Mouse (Mus musculus) spleen, postnatal 36 days (tissue): ENCODE measurements around the gene Mut.
A peak's percentile ranks its signal among the peaks of the same experiment; 100 is the strongest.

Experiments used
- DNase-seq, 2 experiments: peaks; one replicate each; pipeline ENCODE4 v3.0.0; 2022; ENCODE audit warnings: low spot score in 2 of 2, mixed read lengths in 1 of 2

Gene Mut

GRCm38 (mm10) chr17:40934420-40935231, at the start of gene Mut, which contains the start of gene Cenpq:
Mut (plus strand) TSS chr17:40934685.
Cenpq (minus strand) TSS chr17:40935047.
- DNase-seq, result peak; percentile 93 to 95

DNA sequence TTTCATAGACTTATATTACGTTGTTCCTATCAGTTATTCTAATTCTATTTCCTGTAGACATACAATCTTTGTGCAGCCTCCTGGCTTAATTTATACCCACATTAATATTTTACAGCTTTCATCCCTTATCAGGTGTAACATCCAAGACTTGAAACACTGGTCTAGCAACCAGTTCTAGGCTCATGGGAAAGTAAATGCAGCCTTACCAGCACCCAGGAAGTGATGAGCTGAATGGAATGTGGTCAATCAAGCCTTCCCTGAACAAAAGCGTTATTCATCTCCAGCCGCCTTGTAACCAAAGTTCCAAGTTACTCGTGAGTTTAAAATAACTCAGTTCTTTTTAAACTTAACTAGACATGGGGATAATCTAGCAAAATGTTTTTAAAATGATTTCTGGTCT, 49.3 kb upstream of the Mut start:
- no peak for DNase-seq

DNA sequence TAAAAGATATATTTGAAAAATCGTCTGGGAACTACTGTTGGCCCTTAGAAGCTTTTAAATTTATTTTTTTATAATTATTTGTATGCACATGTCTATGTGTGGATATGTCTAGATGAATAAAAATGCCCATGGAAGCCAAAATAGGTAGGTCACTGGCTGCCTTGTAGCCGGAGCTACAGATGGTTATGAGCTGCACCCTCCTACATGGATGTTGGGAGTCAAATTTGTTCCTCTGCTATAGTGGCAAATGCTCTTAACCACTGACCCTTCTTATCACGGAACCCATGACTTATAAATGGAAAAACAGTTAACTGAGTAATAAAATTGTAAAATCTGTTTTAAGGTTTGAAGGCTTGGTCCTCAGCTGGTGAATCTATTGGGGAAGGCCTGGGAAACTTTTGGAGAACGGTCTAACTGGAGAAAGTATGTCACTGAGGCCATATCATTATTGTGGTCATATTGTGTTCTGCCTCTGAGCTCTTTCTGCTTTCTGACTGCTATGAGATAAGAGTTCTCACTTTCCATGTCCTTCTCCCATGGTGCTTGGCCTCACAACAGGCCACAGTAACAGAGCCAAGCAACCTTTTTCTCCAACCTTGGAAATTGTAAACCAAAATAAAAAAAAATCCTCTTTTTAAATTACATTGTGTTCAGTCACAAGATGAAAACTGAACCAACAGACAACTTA, 46.5 kb upstream of the Mut start:
- DNase-seq, result no peak

DNA sequence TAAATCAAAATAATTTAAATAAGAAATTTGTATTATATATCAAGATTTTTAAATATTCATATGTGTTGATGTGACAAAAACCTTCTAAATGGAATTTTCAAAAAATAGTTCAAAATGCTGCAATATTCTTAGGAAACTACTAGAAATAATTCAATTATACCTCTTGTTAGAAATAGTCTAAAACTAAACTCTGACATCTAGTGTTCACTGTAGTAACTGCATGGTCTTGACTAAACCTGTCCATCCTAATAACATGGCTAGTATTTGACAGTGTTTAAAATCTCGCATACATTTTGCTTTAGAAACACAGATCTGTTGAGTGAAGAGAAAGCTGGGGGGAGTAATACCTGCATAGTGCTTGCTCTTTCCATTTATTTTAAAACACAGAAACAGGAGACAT, 37.6 kb upstream of the Mut start:
- no peak for DNase-seq

GRCm38 (mm10) chr17:40899783-40900363, 34.6 kb upstream of the Mut start:
- DNase-seq, result no peak

GRCm38 (mm10) chr17:40903345-40903744, 31.1 kb upstream of the Mut start:
- DNase-seq, result no peak

GRCm38 (mm10) chr17:40904056-40904597, 30.4 kb upstream of the Mut start:
- DNase-seq, result no peak

- DNase-seq, result no peak
Measured at GRCm38 (mm10) chr17:40904721-40905154, 29.7 kb upstream of the Mut start.

GRCm38 (mm10) chr17:40914250-40914649, 20.2 kb upstream of the Mut start, which contains the start of gene Glyatl3:
Glyatl3 (minus strand) TSS chr17:40914350.
- DNase-seq, result no peak

DNA sequence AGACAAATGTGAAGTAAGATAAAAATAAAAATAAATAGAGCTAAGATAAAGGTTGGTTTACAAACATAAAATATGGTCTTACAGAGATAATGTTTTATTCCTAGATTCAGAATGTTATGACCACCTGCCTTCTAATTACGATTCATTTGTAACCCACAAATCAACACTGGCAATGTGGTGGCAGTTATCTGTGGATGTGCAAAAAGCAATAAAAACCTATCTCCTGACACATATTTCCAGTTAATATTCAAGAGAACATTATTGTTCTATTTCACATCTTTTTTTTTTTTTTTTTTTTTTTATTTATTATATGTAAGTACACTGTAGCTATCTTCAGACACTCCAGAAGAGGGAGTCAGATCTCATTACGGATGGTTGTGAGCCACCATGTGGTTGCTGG, 19.0 kb upstream of the Mut start:
- no peak for DNase-seq

DNA sequence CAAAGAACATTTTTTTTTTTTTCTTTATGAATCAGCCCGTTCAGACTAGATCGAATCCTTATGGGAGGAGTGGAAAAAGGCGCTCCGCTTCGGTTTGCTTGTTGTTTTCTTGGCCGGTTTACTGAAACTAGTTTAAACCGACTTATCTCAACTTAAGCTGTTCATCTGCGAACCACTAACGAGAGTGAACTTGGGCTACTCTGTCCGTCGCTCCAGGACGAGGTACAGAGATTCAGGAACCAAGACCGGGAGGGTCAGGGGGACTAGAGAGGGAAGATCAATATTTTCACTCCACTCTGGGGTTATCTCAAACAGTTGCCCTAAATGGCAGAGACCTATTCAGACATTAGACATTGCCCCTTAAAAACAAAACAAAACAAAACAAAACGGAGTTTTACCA, 500 bp upstream of the Mut start:
- no peak for DNase-seq

GRCm38 (mm10) chr17:40948518-40948917, 14.0 kb downstream of the Mut start:
- DNase-seq, result no peak

DNA sequence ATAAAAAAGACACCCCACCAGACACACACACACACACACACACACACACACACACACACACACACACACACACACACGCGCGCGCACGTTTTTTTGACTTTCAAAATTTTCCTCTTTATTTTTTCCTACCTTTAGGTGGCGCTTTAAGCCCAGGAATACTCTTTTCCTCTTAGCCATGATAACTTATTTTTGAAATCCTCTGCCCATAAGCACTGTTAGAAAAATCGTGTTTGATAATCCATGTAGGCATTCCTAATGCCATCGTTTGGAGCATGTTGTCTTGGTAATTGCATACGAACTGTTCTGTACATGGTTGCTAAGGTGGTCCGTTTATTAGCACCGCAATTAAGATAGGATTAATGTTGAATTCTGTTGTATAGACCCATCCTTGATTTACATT, 43.4 kb downstream of the Mut start:
- no peak for DNase-seq

DNA sequence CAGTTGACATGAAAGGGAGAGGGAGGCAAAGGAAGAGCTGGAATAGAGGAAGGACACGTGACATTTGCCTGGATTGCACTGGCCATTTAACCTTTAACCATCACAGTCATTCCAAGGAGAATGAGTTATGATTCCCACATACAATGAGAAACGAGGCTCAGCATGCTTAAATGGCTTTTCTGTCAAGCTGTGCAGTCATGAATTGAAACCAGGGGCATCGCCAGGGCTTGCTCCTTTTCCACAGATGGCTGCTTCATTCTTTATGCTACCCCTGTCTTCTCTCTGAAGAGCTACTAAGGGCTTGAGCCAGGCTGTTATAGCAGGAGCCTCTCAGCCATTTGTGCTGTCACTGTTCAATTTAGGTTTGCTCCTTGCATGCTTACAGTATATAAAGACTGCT, 57.6 kb downstream of the Mut start:
- no peak for DNase-seq
